Mouse (Mus musculus): ENCODE data around the gene Nacc2. TPM values are rescaled to one million over a fixed set of nuclear protein-coding genes. Genes with fewer than 3 reads are reported as not detected.

Nacc2 gene
- polyA plus RNA-seq, 1 experiment from 2014 or later: 5.1 TPM

DNA sequence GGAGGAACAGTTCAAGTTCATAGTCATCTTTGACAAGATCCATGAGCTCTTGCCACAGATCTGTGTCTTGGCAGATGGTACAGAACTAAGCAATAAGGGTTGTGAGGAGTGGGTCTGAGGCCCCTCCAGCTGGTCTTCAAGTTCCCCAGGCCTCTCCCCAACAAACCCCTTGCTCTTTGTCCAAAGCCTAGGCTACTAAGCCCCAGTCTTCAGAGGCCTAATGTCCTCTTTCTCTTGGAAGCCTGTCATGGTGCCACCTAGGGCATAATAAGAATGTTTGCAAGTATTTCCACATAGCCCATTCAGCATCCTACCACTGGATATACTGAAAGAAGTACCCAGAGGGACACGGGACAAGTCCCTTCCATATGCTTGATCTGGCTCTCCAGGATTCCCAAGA lies 100.4 kb downstream of the Nacc2 start:
- WGBS: 80% methylated on average over 1 of the region's 1 CpGs
- Histone ChIP-seq H3K27me3 (ENCODE audit: insufficient read depth, poor library complexity, severe bottlenecking) (peaks cover 3% of the 10 kb centered on the region; the same call in 1 of the 2 replicates), H3K9me3 (no peaks in the 10 kb centered on the region), H3K4me3 (no peak overlapping the region), H3K4me1 (peaks cover 21% of the 10 kb centered on the region), H3K36me3 (0 out of 2 replicates have a peak, but pooled peaks cover under 1% of the 10 kb centered on the region), H3K27ac (no peak overlapping the region)
- no peak for DNase-seq (ENCODE audit: low spot score)

GRCm38 (mm10) chr2:26022258-26022565 lies 100.8 kb downstream of the Nacc2 start:
- WGBS: 78% methylated on average over 8 of the region's 8 CpGs
- peak overlapping the region; percentile 91 for H3K27ac ChIP-seq
- H3K36me3 ChIP-seq: 0 out of 2 replicates have a peak, but pooled peaks cover 4% of the 10 kb centered on the region
- no peaks in the 10 kb centered on the region for H3K9me3 ChIP-seq
- no peak for DNase-seq (ENCODE audit: low spot score)
- peaks cover 26% of the 10 kb centered on the region for H3K4me1 ChIP-seq
- peak overlapping the region; percentile 75 for H3K4me3 ChIP-seq
- H3K27me3 ChIP-seq (ENCODE audit: insufficient read depth, poor library complexity, severe bottlenecking): peaks cover 3% of the 10 kb centered on the region; the same call in 1 of the 2 replicates

DNA sequence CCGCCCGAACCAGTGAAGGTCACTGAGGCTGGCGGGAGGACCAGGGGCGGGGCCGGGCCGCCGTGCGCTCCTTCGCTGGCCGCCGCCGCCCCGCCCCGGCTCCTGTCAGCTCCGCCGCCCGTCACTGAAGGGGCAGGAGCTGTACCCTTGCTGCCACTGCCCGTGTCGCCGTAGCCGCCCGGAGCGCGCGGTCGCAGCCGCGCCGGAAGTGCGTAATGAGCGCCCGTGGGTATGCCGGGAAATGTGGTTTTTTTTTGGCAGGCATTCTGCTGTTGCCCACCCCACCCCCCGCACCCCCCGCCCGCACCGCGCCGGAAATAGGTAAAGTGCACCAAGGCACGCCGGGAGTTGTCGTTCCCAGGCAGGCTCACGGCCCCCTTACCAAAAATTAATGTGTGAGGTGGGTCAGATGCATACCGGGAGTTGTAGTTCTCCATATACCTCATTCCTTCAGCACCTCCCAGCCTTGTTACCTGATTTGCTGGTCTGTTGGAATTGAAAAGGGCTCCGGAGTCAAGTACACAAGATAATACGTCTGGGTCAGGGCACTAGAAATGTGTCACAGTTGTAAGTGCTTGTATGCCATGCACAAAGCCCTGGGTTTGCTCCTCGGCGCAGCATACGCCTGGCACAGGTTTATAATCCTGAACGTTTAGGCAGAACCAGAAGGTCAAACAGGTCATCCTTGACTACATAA lies 101.3 kb downstream of the Nacc2 start, which contains the start of gene Ubac1:
Gene Ubac1, minus strand, starts transcription at position 187 of the 697 bp plus-strand sequence.
- Histone ChIP-seq H3K36me3 (0 out of 2 replicates have a peak, but pooled peaks cover 4% of the 10 kb centered on the region), H3K4me1 (peaks cover 29% of the 10 kb centered on the region), H3K9me3 (no peaks in the 10 kb centered on the region), H3K4me3 (peak within 1 kb of the TSS; percentile 75), H3K27ac (peak within 1 kb of the TSS; percentile 91), H3K27me3 (ENCODE audit: insufficient read depth, poor library complexity, severe bottlenecking) (peaks cover 3% of the 10 kb centered on the region; the same call in 1 of the 2 replicates)
- DNase-seq (ENCODE audit: low spot score): peak; percentile 97
- 7% methylated on average over 50 of the region's 50 CpGs for WGBS

GRCm38 (mm10) chr2:26020714-26021560 lies 102.1 kb downstream of the Nacc2 start:
- peaks cover 29% of the 10 kb centered on the region for H3K4me1 ChIP-seq
- H3K27me3 ChIP-seq (ENCODE audit: insufficient read depth, poor library complexity, severe bottlenecking): no peaks in the 10 kb centered on the region
- peaks cover 9% of the 10 kb centered on the region for H3K36me3 ChIP-seq
- DNase-seq (ENCODE audit: low spot score): no peak
- H3K27ac ChIP-seq: peak overlapping the region; percentile 91
- no peaks in the 10 kb centered on the region for H3K9me3 ChIP-seq
- peak overlapping the region; percentile 75 for H3K4me3 ChIP-seq
- WGBS: 2% methylated on average over 38 of the region's 38 CpGs

DNA sequence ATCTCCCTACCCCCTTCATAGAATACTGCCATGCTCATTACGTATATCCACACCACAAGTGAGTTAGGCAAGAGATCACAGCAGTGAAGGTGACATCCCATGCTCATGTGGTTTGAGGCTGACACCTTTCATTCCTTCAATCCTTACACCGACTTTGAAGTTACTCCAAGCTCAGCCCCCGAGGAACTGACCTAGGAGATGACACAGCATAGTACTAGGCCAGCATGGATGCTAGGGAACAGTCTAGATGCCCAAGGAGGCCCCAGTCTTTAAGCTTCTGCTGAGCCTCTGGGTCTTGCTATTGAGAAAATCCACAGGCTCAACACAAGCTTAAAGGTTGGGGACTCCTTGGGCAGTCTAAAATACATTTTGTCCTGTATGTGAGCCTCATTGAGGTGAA lies 103.1 kb downstream of the Nacc2 start:
- Histone ChIP-seq H3K9me3 (no peaks in the 10 kb centered on the region), H3K27ac (peak overlapping the region; percentile 91; the same call in 1 of the 2 replicates), H3K4me3 (peak overlapping the region; percentile 75), H3K4me1 (peaks cover 29% of the 10 kb centered on the region), H3K36me3 (peaks cover 19% of the 10 kb centered on the region), H3K27me3 (ENCODE audit: insufficient read depth, poor library complexity, severe bottlenecking) (no peaks in the 10 kb centered on the region)
- no peak for DNase-seq (ENCODE audit: low spot score)
- 79% methylated on average over 3 of the region's 3 CpGs for WGBS

- Histone ChIP-seq H3K4me1 (peaks cover 29% of the 10 kb centered on the region), H3K36me3 (peaks cover 45% of the 10 kb centered on the region), H3K4me3 (no peak overlapping the region), H3K27ac (0 out of 2 replicates have a peak overlapping the region, but pooled peaks have one; percentile 29), H3K9me3 (no peaks in the 10 kb centered on the region), H3K27me3 (ENCODE audit: insufficient read depth, poor library complexity, severe bottlenecking) (no peaks in the 10 kb centered on the region)
- no peak for DNase-seq (ENCODE audit: low spot score)
- 66% methylated on average over 4 of the region's 4 CpGs for WGBS
Measured at GRCm38 (mm10) chr2:26017326-26017725, 105.7 kb downstream of the Nacc2 start.

DNA sequence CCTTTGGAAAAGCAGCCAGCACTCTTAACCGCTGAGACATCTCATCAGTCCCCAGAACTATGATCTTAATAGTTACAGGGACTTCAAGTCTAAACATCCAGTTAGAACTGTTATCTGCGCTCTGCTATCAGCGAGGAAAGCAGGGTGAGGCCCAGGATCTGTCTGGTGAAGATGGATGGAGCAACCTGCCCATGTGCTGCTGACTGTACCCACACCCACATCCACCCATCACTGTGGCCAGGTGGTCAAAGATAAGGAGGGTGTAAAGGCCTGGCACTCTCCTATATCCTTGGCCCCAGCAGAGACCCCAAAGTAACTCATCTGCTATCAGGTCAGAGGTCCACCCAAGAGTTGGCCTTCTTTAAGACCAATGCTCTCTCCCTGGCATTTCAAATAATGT lies 109.3 kb downstream of the Nacc2 start:
- Histone ChIP-seq H3K4me1 (peaks cover 16% of the 10 kb centered on the region), H3K9me3 (no peaks in the 10 kb centered on the region), H3K27me3 (ENCODE audit: insufficient read depth, poor library complexity, severe bottlenecking) (no peaks in the 10 kb centered on the region), H3K4me3 (no peak overlapping the region), H3K27ac (no peak overlapping the region; the same call in 1 of the 2 replicates), H3K36me3 (peaks cover 81% of the 10 kb centered on the region)
- WGBS: 82% methylated on average over 3 of the region's 3 CpGs
- peak; percentile 94 for DNase-seq (ENCODE audit: low spot score)

DNA sequence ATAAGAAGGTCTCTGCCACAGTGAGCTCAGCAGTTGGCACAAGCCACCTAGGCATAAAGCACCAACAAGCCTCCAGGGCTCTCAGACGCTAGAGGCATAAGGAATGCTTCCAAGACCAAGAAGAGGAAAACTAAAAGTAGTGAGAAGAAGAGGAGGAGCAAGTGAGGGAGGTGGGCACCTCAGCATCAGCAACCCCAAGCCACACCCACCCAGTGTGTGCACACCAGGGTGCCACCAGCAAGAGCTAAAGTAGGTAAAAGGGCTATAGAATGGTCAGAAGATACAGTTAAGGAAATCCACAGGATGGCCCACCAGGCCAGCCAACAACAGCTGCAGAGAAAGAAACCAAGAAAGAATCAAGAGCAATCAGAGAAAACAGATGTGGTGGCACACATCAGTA lies 111.6 kb downstream of the Nacc2 start:
- no peaks in the 10 kb centered on the region for H3K9me3 ChIP-seq
- H3K36me3 ChIP-seq: peaks cover 99% of the 10 kb centered on the region
- no peak overlapping the region for H3K27ac ChIP-seq
- H3K4me3 ChIP-seq: no peak overlapping the region
- no peaks in the 10 kb centered on the region for H3K4me1 ChIP-seq
- H3K27me3 ChIP-seq (ENCODE audit: insufficient read depth, poor library complexity, severe bottlenecking): no peaks in the 10 kb centered on the region
- WGBS: 76% methylated on average over 1 of the region's 1 CpGs
- no peak for DNase-seq (ENCODE audit: low spot score)

Other genes with a start within 250 kb of the Nacc2 start
- gene Camsap1, start 139.9 kb downstream of the Nacc2 start, polyA plus RNA-seq (2016; fragmentation: Nextera tagmentation; extraction: Ambion mirVana): 13.4 and 13.9 TPM in 2 replicates
- 116 and 127 TPM in 2 replicates for gene Ubac1, start 101.5 kb downstream of the Nacc2 start, polyA plus RNA-seq (2016; fragmentation: Nextera tagmentation; extraction: Ambion mirVana)
- 0.09 and 0.48 TPM in 2 replicates for gene Lhx3, start 85.1 kb upstream of the Nacc2 start, polyA plus RNA-seq (2016; fragmentation: Nextera tagmentation; extraction: Ambion mirVana)
- gene Qsox2, start 114.3 kb upstream of the Nacc2 start, polyA plus RNA-seq (2016; fragmentation: Nextera tagmentation; extraction: Ambion mirVana): 16.5 and 18.8 TPM in 2 replicates
- 0.02 TPM in 1 of 2 replicates, not detected in the other for gene Ccdc187, start 171.3 kb upstream of the Nacc2 start, polyA plus RNA-seq (2016; fragmentation: Nextera tagmentation; extraction: Ambion mirVana)
- gene Gpsm1, start 192.3 kb upstream of the Nacc2 start, polyA plus RNA-seq (2016; fragmentation: Nextera tagmentation; extraction: Ambion mirVana): 43.7 and 53.9 TPM in 2 replicates
- 32.7 and 34.7 TPM in 2 replicates for gene Dnlz, start 228.9 kb upstream of the Nacc2 start, polyA plus RNA-seq (2016; fragmentation: Nextera tagmentation; extraction: Ambion mirVana)
- 0.31 and 0.62 TPM in 2 replicates for gene Card9, start 237.7 kb upstream of the Nacc2 start, polyA plus RNA-seq (2016; fragmentation: Nextera tagmentation; extraction: Ambion mirVana)

Data from heart, embryonic 10.5 days (tissue).